Mouse (Mus musculus): Measurements from ENCODE around the gene Pde11a.

The Pde11a gene

GRCm38 (mm10) chr2:75959183-75959849 lies 379.3 kb downstream of the Pde11a start:
- no peak for ATAC-seq (ENCODE audit: low TSS enrichment)

- ATAC-seq (ENCODE audit: low TSS enrichment) = no peak
Measured at GRCm38 (mm10) chr2:75955709-75956108, 382.9 kb downstream of the Pde11a start.

GRCm38 (mm10) chr2:75953320-75953719 lies 385.3 kb downstream of the Pde11a start:
- ATAC-seq (ENCODE audit: low TSS enrichment) = no peak

- no peak for ATAC-seq (ENCODE audit: low TSS enrichment)
Measured at GRCm38 (mm10) chr2:75950685-75951084, 387.9 kb downstream of the Pde11a start.
